Mouse (Mus musculus) kidney, embryonic 16.5 days (tissue): Measurements from ENCODE around the gene Olfr341. TPM values are rescaled to one million over a fixed set of nuclear protein-coding genes. Genes with fewer than 3 reads are reported as not detected.

Source experiments
- ATAC-seq: fragments of 200-750 bp; cut with Nextera tagmentation; 2 replicates; pipeline ENCODE4 v1.8.0; 2017; ENCODE audit warnings: moderate TSS enrichment; ENCODE audit not compliant: low FRiP score, low TSS enrichment
- H3K27ac ChIP-seq: fragments of 300-500 bp; sonication (generic); 2 replicates; pipeline ENCODE4 v1.5.1; 2014; ENCODE audit warnings: low read length
- H3K27me3 ChIP-seq: fragments of 300-500 bp; sonication (generic); 2 replicates; pipeline ENCODE4 v1.6.1; 2014; ENCODE audit warnings: low read length, control low read depth, mixed read lengths; ENCODE audit not compliant: insufficient read depth
- H3K36me3 ChIP-seq: fragments of 300-500 bp; sonication (generic); 2 replicates; pipeline ENCODE4 v1.6.1; 2014; ENCODE audit warnings: low read length, control low read depth, mixed read lengths; ENCODE audit not compliant: insufficient read depth
- H3K4me1 ChIP-seq: fragments of 300-500 bp; sonication (generic); 2 replicates; pipeline ENCODE4 v1.6.1; 2014; ENCODE audit warnings: low read length, control low read depth, mixed read lengths; ENCODE audit not compliant: insufficient read depth
- H3K4me2 ChIP-seq: fragments of 300-500 bp; sonication (generic); replicated peaks from 2 replicates; pipeline ENCODE4 v1.6.1; 2014; ENCODE audit warnings: low read depth, low read length
- H3K4me3 ChIP-seq: fragments of 300-500 bp; sonication (generic); 2 replicates; pipeline ENCODE4 v1.5.1; 2014; ENCODE audit warnings: mild to moderate bottlenecking, low read length
- H3K9ac ChIP-seq: fragments of 300-500 bp; sonication (generic); replicated peaks from 2 replicates; pipeline ENCODE4 v1.6.1; 2014; ENCODE audit warnings: low read length
- H3K9me3 ChIP-seq: fragments of 300-500 bp; sonication (generic); 2 replicates; pipeline ENCODE4 v1.6.1; 2016; ENCODE audit warnings: low read length, control low read depth
- WGBS: fragments of 180-500 bp; shearing (Covaris S2); extraction: QIAGEN DNeasy Blood & Tissue Kit; methylation state at CpG from one replicate; pipeline ENCODE4 v1.1.7; 2014; 5-methylcytosine and 5-hydroxymethylcytosine counted together
- polyA plus RNA-seq: library from polyadenylated mRNA; unstranded; fragments of >200 nt; fragmentation: Nextera tagmentation; extraction: Ambion mirVana; gene quantifications from 2 replicates; pipeline ENCODE4 v1.2.1, GENCODE M21; 2015

Olfr341 gene
- not detected in 2 replicates for polyA plus RNA-seq

GRCm38 (mm10) chr2:36482368-36482767, at the start of gene Olfr341:
Olfr341 (minus strand) TSS chr2:36482468.
- no peak within 1 kb of the TSS for H3K4me3 ChIP-seq
- no peaks in the 10 kb centered on the region for H3K27me3 ChIP-seq
- no peak within 1 kb of the TSS for H3K9ac ChIP-seq
- H3K4me1 ChIP-seq: no peaks in the 10 kb centered on the region
- H3K36me3 ChIP-seq: no peaks in the 10 kb centered on the region
- H3K4me2 ChIP-seq: no peak within 1 kb of the TSS
- no peak within 1 kb of the TSS for H3K27ac ChIP-seq
- H3K9me3 ChIP-seq: 0 out of 2 replicates have a peak, but pooled peaks cover 3% of the 10 kb centered on the region
- ATAC-seq: no peak

DNA sequence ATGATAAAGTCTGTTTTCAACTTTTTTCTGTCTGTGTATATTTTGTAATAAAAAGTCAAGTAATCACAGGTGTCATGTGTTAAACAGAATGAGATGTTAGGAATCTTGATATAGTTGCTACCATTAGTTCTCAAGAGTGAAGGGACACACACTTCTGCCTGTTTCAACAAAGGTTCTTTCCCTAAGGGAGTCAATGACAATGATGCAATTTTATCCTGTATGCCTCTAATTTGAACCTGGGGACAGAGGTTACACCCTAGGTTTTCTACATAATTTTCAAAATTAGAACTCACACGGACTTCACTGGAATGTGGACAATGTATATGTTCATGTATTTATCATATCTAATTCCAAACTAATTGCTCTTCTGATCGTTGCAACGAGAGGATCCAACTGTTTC, 42.4 kb upstream of the Olfr341 start, which contains the start of gene Olfr342:
Olfr342 (plus strand) TSS at position 301 of the 400 bp plus-strand sequence.
- H3K27ac ChIP-seq: no peak within 1 kb of the TSS
- peaks cover 4% of the 10 kb centered on the region; the same call in 1 of the 2 replicates for H3K9me3 ChIP-seq
- no peaks in the 10 kb centered on the region for H3K27me3 ChIP-seq
- H3K9ac ChIP-seq: no peak within 1 kb of the TSS
- ATAC-seq: no peak
- no peaks in the 10 kb centered on the region for H3K4me1 ChIP-seq
- H3K36me3 ChIP-seq: no peaks in the 10 kb centered on the region
- 61% methylated on average over 3 of the region's 3 CpGs for WGBS
- H3K4me3 ChIP-seq: no peak within 1 kb of the TSS
- no peak within 1 kb of the TSS for H3K4me2 ChIP-seq

DNA sequence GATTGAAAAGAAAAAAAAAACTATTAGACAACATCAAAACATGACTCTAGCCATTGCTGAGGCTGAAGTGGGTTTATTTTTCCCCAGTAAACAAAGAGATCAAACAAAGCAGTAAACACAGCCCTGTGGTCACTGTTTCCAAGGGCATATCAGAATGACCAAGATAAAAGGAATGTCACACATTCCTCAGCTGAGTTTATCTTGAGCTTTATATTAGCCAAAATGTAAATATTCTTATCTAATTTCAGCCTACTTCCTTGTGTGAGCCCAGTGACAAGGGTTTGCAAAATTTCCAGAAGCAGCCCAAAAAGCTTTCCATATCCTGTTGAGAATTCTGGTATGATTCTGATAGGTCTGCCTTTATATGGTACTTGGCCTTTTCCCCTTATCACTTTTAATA, 8.6 kb downstream of the Olfr341 start:
- Histone ChIP-seq H3K4me2 (no peak overlapping the region), H3K27me3 (no peaks in the 10 kb centered on the region), H3K4me3 (no peak overlapping the region), H3K9ac (no peak overlapping the region), H3K36me3 (no peaks in the 10 kb centered on the region), H3K9me3 (peaks cover 6% of the 10 kb centered on the region; the same call in 1 of the 2 replicates), H3K4me1 (no peaks in the 10 kb centered on the region), H3K27ac (no peak overlapping the region)
- ATAC-seq: no peak

DNA sequence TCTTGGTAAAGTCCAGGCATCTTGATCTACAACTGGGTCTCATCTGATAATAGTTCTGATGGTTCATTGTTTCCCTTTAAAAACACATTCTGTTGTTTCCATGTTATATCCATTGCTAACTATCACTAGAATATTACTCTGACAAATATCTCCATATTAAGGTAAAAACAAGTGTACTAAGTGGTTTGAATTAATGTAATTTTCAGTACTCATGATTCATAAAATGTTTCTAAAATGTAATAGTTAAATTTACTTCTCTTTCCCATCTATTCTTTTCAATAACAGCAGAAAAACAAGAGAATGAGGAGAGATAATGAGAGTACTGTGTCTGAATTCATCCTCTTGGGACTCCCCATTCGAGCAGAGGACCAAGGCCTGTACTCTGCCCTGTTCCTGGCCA, 30.0 kb downstream of the Olfr341 start, which contains the start of gene Olfr340:
Olfr340 (plus strand) TSS at position 301 of the 400 bp plus-strand sequence.
- Histone ChIP-seq H3K9ac (no peak within 1 kb of the TSS), H3K27me3 (no peaks in the 10 kb centered on the region), H3K36me3 (no peaks in the 10 kb centered on the region), H3K9me3 (no peaks in the 10 kb centered on the region), H3K27ac (no peak within 1 kb of the TSS), H3K4me1 (no peaks in the 10 kb centered on the region), H3K4me2 (no peak within 1 kb of the TSS), H3K4me3 (no peak within 1 kb of the TSS)
- no peak for ATAC-seq
- 55% methylated on average over 1 of the region's 1 CpGs for WGBS

Other genes starting within 250 kb of the Olfr341 start
- gene Olfr338, start 108.9 kb downstream of the Olfr341 start, polyA plus RNA-seq: 0.04 TPM in 1 of 2 replicates, not detected in the other
- gene Olfr339, start 63.5 kb downstream of the Olfr341 start, polyA plus RNA-seq: not detected in 2 replicates
- gene Olfr340, start 29.9 kb downstream of the Olfr341 start, polyA plus RNA-seq: not detected in 2 replicates
- gene Olfr342, start 42.5 kb upstream of the Olfr341 start, polyA plus RNA-seq: not detected in 2 replicates
- gene Olfr344, start 84.2 kb upstream of the Olfr341 start, polyA plus RNA-seq: not detected in 2 replicates
- gene Olfr345, start 157.6 kb upstream of the Olfr341 start, polyA plus RNA-seq: not detected in 2 replicates
- gene Olfr346, start 203.3 kb upstream of the Olfr341 start, polyA plus RNA-seq: not detected in 2 replicates
- gene Olfr347, start 249.4 kb upstream of the Olfr341 start, polyA plus RNA-seq: not detected in 2 replicates